Mouse (Mus musculus) mouse embryonic stem cell (cell line): ENCODE measurements around the gene Wdr83.
"Not testable (repeated sequence)": the region's sequence is repeated elsewhere in the genome, so short reads cannot be mapped to it uniquely, and the experiment has no call there.

ENCODE experiments used
- in situ Hi-C, 2 experiments: fragments of 300-500 bp; cut with MboI; formaldehyde crosslinking; loops; 1 replicate in 1 of 2; 3 replicates in 1 of 2; pipeline ENCODE4 v1.14.3; 2019 to 2020; ENCODE audit warnings: low sequenced_read_pairs in 2 of 2, low pct_unique_long_range_greater_than_20kb in 1 of 2, mixed read lengths in 1 of 2; ENCODE audit not compliant: unreplicated experiment in 1 of 2

Gene Wdr83

DNA sequence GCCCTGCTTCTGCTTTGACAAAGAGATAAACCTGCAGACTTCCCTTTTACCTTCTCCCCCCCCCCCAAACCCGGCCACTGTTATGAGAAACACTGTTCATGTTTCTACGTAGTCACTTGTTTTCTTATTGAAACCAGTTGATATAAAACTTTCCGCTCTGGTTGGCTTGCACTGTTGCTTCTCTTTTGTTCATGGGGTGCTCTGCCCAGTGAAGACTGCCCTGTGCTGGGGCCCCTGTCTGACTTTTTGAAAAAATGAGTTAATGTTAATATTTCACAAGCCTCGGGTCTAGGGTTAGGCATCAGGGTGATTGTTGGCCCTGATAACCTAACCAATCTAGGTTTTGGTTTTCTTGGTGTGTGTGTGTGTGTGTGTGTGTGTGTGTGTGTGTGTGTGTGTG is 1.1 kb upstream of the Wdr83 start:
- in situ Hi-C loops: not testable (repeated sequence)

DNA sequence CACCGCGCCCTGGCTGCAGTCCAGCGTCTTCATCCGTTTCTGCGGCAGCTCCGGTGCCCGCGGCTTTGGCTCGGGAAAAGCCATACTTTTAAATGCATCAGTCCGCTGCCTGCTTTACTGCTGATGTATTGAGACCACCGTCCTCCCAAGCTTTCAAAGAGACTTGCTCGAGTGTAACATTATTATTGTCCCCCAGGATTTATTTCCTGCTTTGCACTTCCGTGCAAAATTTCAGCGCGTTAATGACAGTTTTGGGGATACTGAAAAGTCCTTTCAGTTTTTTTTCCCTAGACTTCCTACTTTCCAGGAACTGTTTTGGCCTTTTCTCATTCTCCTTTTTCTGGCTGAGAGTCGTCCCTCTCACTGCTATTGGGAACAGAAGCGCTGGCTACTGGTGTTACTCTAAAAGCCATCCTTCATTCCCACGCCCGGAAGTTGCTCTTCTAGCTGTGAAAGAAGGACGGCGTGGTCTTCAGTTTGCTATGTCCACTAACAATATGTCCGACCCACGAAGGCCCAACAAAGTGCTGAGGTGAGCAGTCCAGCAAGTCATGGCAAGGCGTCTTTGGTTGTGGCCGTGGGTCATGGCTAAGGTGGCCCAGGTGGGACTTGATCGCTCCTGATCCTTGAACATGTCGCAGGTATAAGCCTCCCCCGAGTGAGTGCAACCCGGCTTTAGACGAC is 432 bp downstream of the Wdr83 start, which contains the start of gene Wdr83os:
Gene Wdr83os, plus strand, starts transcription at position 209 of the 684 bp plus-strand sequence.
- in situ Hi-C loops: no loop called here

DNA sequence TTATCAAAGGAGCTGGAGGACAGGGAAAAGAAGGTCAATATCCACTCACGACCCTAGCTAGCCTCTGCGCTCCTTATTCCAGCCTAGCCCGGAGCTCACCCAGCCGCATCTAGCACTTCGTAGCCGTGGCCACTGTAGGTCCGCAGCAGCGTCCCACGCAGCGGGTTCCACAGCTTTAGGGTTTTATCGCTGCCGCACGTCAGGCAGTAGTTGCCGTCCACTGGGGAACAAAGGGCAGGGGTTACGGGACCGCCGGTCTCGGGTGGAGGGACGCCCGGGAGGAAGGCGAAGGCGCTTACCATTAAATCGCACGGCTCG is 933 bp downstream of the Wdr83 start:
- in situ Hi-C loops: no loop called here

DNA sequence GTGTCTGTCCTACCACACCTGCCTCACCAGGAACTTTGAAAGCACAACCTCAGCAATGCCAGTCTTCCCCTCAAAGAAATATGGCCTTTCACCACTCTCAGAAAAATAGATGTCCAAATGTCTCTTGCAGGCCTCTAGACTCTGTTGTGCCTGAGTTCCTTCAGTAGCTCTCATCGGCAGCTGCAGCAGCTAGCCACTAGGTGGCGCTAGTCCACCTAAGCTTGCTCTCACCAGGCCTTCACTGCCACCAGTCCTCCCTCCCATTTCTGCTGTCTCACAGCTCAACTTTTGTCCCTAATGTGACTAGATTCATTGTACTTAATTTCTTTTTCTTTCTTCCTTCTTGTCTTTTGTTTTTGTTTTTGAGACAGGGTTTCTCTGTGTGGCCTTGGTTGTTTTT is 4.1 kb downstream of the Wdr83 start:
- in situ Hi-C loops: no loop called here

DNA sequence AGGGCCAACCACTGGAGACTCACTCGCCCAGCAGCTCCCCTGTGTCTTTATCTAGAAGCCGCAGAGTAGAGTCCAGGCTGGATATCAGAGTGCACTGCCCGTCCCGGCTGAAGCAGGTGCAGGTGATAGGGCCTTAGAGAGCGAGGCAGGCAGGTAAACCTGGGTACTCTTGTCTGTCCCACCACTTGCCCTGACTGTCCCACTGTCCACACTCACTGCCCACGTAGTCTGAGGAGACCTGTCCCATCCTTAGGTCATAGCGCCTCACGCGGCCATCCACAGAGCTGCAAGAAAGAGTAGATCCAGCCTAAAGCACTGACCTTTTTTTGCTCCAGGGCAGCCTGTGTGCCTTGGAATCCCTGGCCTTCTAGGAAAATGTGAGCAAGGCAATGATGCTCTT is 5.1 kb downstream of the Wdr83 start:
- in situ Hi-C loops: no loop called here

DNA sequence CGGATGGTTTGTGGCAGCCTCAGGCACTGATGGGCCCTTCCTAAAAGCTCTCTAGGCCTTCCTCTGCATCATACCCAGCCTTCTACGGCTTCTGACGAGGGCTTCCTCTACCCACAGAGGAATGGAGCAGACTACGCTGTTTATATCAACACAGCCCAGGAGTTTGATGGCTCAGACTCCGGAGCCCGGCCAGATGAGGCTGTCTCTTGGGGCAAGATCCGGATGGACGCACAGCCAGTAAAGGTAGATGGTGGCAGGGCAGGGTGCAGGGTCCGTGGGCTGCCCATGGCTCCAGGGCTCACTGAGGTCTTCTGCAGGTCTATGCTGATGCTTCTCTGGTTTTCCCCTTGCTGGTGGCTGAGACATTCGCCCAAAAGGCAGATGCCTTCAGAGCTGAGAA is 6.5 kb downstream of the Wdr83 start:
- in situ Hi-C loops: no loop called here

DNA sequence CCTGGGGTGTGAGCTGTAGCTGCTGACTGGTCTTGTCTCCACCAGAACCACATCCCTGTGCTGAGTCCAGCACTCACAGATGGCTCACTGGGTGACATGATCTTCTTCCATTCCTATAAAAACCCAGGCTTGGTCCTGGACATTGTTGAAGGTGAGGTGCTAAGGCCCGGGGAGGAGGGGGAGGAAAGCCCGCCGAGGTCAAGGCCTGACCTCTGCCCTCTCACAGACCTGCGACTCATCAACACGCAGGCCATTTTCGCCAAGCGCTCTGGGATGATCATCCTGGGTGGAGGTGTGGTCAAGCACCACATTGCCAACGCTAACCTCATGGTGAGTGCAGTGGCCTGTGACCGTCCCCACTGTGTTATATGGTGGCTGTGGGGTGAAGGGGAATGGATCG is 6.9 kb downstream of the Wdr83 start:
- in situ Hi-C loops: no loop called here

DNA sequence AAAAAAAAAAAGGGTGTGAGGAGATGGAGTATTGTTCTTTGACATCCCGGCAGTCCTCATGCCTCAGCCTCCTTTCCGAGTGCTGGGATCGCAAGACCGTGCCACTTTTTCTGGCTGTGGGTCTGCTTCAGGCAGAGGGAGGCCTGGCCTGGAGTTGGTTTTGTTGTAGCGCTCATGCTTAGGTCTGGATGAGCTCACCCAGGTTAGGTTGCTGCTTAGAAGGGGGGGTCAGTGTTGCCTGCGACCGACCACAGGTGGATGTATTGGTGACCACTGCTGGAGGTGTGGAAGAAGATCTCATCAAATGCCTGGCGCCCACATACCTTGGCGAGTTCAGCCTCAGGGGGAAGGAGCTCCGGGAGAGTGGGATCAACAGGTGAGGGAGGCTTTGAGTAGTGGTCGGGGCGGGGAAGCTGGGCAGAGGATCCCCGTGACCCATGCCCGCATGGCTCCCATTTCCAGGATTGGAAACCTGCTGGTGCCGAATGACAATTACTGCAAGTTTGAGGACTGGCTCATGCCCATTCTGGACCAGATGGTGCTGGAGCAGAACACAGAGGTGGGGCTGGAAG is 8.0 kb downstream of the Wdr83 start:
- in situ Hi-C loops: no loop called here

DNA sequence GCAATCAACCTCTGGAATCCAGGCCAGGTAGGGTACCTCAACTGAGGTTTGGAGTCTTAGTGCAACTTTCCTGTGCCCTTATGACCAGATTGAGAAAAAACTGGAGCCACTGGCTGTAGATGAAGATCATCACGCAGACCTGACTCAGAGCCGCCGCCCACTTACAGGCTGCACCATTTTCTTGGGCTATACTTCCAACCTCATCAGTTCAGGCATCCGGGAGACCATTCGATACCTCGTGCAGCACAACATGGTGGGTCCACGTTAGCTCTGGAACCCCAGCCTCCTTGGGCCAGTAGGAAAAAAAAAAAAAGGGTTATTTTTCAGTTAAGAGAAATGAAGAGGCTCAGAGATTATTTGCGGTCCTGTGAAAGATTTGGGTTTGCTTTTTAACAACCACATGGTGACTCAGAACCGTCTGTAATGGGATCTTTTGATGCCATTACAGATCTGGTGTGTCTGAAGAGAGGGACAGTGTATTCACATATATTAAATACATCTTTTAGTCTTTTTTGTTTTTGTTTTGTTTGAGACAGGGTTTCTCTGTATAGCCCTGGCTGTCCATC is 8.7 kb downstream of the Wdr83 start:
- in situ Hi-C loops: no loop called here

DNA sequence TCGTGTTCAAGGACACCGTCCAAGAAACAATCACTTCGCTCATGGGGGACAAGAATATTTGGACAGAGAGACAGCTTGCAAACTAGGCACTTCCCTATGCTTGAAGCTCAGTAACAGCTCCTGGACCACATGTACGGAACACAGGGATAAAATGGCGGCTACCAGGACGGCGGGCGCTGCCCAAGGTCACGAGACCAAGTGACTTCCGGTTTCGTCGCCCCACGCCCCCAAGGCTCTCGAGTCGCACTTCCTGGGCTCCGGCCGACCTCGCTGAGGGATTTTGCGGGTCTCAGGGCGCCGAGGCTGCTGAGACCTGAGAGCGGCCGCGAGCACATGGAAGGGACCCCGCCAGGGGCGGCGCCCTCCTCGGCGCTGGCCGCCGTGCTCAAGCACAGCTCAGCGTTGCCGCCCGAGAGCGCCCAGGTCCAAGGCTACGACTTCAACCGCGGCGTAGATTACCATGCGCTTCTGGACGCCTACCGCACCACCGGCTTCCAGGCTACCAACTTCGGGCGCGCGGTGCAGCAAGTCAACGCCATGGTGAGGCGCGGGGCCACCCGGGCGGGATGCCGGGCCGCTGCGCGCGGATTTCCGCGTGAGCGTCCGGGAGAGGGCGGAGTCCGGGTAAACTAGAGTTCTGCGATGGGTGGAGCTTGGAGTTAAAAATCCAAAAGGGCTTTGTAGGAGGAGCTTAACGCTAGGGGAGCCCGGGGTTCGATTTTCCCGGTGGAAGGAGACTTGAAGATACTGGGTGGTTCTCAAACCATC is 9.4 kb downstream of the Wdr83 start, which contains the start of gene Dhps:
Gene Dhps, plus strand, starts transcription at position 244 of the 768 bp plus-strand sequence.
- in situ Hi-C loops: no loop called here

DNA sequence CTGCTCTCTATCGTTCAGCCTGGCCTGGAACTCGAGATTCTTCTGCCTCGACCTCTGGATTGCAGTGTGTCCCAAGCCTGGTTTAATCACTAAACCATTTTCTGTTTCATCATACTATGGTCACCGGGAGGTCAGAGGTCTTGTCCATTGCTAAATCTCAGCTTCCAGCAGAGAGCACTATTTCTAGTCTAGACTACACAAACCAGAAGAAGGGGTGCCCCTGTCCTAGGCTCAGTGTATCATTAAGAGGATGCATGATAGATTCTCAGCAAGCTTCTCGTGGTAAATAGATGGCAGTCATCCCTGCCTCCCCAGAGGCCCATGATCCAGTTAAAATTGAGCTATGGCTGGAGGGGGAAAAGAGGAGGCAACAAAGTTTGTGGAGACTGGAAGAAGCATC is 10.1 kb downstream of the Wdr83 start:
- in situ Hi-C loops: no loop called here

DNA sequence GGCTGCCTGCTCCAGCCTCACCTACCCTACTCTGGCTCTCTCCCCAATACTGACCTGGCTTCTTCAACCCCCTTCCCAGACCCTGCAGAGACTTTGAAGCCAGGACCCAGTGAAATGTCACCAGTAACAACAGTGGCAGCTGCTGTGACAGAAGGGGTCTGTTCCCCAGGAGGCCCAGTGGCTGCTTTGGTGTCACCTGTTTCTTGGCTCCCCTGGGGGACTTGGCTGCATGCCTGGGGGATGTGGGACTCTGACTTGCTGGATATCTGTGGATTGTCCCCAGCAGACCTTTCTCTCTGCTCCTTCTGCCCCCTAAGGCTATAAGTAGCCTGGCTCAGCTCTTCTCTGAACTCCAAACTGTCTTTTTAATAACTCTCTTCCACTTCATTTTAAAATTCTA is 13.1 kb downstream of the Wdr83 start, which contains the start of gene Gm5741:
Gene Gm5741, minus strand, starts transcription at position 1 of the 400 bp plus-strand sequence.
- in situ Hi-C loops: no loop called here

DNA sequence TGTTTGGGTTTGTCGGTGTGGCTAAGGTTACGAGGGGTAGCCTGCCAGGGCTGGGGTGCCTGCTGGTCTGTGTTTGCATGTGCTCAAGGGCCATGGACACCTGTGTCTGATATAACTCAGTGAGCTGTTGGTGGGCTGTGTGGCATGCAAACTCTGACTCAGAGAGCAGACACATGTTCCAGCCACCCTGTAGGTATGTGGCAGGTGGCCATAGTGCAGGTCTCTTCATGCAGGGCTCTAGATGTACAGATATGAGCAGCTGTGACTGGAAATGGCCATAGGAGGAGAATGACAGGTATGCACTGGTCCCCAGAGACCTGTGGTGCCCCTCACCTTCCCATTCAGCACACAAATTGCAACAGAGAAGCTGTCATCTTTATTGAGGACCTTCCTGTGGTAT is 14.0 kb downstream of the Wdr83 start:
- in situ Hi-C loops: no loop called here

DNA sequence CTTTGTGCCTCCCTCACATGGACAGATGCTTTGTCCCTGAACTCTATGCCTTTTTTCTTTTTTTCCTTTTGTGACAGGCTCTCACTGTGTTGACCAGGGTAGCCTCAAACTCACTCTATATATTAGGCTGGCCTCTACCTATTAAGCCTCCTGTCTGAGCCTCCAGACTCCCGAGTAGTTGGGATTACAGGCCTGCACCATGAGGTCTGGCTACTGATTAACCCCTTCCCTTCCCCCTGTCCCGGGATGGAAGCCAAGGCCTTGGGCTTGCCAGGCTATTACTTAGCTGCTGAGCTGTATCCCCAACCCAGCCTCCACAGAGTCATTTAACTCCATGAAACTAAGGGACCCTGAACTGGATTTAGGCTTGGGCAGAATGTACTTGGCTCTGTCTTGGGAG is 15.9 kb downstream of the Wdr83 start:
- in situ Hi-C loops: no loop called here

DNA sequence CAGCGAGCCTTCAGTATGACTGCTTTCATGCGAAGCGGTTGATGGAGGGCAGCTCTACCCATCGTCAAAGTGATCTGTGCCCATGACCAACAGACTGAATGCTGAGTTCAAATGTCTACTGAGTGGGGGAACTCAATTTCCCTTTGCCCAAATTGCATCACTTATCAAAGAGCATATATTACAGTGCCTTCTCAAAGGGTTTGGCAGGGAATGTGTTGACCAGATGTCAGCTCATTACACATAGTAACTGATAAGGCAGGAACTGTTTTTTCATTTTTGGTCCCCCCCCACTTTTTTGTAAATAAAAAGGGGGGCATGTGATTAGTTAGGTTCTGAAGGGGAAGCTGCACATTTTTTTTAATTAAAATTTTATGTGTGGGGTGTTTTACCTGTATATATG is 18.5 kb downstream of the Wdr83 start:
- in situ Hi-C loops: no loop called here

DNA sequence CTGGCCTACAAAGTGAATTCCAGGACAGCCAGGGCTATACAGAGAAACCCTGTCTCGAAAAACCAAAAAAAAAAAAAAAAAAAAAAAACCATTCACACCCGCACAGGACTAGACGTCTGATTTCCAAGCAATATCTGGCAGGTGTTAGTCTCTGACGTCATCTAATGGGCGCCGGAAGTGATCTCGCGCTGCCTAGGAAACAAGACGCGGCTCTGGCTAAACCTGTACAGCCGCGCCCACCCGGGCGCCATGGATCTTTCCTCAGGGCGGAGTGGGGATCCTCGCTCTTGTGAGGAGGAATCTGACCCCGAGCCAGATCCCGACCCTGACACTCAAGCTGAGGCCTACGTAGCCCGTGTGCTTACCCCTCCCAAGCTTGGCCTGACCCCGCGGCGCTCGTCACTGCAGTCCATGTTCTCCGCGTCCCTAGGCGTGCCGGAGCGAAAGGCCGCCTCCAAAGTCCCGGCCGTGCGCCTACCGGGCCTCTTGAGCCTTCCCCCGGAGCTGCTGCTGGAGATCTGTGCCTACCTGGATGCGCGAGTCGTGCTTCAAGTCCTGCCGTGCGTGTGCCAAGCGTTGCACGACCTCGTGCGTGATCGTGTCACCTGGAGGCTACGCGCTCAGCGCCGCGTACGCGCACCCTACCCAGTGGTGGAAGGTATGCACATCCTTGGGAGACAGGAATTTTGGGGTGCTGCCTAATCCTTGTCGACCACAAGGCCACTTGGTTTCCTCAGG is 21.1 kb downstream of the Wdr83 start, which contains the start of gene Fbxw9:
Gene Fbxw9, plus strand, starts transcription at position 177 of the 738 bp plus-strand sequence.
- in situ Hi-C loops: no loop called here

DNA sequence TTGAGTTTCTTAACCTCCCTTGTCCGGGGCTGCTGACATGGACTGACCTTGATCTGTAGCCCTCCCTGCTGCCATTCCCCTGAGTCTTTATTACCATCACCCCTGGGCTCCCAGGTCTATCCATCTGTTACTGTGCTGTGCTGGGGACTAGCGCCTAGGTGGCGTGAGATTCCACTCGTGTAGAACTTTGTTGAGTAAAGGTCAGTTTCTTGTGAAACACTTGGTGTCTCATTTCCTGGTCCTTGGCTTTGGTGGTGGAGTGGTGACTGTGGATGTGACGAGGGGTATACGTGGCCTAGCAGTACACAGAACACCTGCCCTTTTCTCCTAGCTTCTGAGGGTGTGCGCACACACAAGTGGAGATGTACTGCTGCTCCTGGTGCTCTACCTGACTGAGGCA is 23.7 kb downstream of the Wdr83 start:
- in situ Hi-C loops: no loop called here

DNA sequence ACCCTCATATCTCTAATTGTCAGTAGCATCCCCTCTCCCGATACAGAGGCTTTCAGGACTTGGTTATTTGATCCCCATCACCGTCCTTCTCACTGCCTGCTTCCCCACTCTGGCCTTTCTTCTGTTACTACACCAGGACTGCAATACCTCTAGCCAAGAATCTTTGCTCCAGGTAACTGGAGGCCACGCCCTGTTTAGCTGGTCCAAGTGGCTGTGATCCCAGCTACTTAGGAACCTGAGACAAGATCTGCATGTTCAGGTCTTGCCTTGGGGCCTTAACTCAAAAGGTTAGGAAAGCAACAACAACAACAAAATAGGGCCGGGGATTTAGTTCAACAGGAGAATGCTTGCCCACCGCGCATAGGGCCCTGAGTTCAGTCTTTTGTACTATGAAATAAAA is 37.5 kb downstream of the Wdr83 start:
- in situ Hi-C loops: no loop called here
